Mouse (Mus musculus) right cerebral cortex, postnatal 25 days (tissue): ENCODE data around the gene Ptprt.
A peak's percentile ranks its signal among the peaks of the same experiment; 100 is the strongest.
"Not testable (repeated sequence)": the region's sequence is repeated elsewhere in the genome, so short reads cannot be mapped to it uniquely, and the experiment has no call there.

Experiments used
- DNase-seq: peaks from one replicate; pipeline ENCODE4 v3.0.0; 2022

Gene Ptprt

GRCm38 (mm10) chr2:162182621-162183475 is 478.1 kb downstream of the Ptprt start:
- peak; percentile 32 for DNase-seq

GRCm38 (mm10) chr2:162181826-162182225 is 479.1 kb downstream of the Ptprt start:
- DNase-seq, result no peak

GRCm38 (mm10) chr2:162172529-162172928 is 488.4 kb downstream of the Ptprt start:
- DNase-seq, result no peak

DNA sequence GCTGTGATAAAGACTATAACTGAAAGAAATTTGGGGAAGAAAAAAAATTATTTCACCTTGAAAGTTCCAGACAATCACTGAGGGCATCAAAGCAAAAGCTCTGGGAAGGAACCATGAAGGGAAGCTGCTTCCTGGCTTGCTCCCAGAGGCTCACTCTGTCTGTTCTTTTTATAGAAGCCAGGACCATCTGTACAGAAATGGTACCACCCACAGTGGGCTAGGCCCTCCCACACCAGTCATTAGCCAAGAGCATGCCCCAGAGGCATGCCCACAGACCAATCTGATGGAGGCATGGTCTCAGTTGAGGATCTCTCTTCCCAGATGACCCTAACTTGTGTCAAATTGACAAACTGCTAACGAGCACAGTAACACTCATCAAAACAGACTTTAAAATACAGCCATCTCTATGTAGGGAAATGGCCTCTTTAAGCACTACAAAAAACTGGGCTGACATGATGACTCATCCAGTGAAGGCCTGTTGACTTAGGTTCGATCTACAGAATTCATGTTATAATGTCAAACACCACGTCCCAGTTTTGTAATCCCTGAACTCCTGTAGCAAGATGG is 519.0 kb downstream of the Ptprt start:
- DNase-seq, result peak; percentile 21

DNA sequence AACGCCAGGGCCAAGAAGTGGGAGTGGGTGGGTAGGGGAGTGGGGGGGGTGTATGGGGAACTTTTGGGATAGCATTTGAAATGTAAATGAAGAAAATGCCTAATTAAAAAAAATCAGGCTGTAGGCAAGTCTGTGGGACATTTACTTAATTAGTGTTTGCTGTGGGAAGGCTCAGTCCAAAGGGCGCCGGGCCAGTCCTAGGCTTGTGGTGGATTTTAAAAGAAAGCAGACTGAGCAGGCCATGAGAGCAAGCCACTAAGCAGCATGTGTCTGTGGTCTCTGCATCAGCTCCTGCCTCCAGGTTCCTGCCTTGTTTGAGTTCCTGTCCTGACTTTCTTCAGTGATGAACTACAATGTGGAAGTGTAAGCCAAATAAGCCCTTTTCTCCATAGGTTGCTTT is 524.8 kb downstream of the Ptprt start:
- not testable (repeated sequence) for DNase-seq

- no peak for DNase-seq
Measured at GRCm38 (mm10) chr2:162131607-162132304, 529.2 kb downstream of the Ptprt start.

DNA sequence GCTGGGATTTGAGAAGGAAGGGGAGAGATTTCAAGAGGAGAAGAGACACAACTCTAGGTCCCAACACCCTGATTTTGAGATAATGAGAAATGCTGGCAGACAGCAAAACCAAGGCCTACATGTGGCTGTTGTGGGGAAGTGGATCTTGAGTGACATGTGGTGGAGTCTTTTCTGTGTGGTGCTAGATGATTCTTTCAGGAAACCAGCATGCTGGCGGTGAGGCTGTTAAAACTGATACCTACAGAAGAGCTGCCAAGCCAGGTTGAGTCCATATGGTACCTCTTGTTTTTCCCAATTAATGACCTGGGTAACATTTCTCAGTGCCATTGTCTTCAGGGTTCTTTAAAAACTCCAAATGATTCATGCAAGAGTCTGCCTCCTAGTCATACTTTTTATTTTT is 531.1 kb downstream of the Ptprt start:
- DNase-seq, result no peak

- DNase-seq, result no peak
Measured at GRCm38 (mm10) chr2:162118041-162118440, 542.9 kb downstream of the Ptprt start.

DNA sequence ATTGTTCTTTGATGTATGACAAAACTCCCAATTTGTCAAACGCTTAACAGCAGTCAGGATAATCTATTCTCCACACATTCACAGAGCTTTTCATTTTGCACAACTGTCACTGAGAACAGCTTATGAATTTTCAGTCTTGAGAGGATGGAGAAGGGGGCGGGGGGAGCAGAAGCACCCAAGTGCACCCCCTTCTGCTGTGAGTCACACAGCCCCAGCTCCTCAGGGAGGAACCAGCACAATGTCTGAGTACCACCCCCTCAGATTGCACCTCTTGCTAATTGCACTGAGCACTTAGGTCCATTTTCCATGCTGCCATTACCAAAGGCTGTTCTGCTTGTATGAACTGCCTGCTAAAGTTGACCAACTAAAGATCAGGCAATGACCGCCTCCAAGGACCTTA is 578.6 kb downstream of the Ptprt start:
- peak; percentile 43 for DNase-seq

- no peak for DNase-seq
Measured at GRCm38 (mm10) chr2:162080717-162081398, 580.1 kb downstream of the Ptprt start.

- DNase-seq, result no peak
Measured at GRCm38 (mm10) chr2:162078571-162079280, 582.2 kb downstream of the Ptprt start.

DNA sequence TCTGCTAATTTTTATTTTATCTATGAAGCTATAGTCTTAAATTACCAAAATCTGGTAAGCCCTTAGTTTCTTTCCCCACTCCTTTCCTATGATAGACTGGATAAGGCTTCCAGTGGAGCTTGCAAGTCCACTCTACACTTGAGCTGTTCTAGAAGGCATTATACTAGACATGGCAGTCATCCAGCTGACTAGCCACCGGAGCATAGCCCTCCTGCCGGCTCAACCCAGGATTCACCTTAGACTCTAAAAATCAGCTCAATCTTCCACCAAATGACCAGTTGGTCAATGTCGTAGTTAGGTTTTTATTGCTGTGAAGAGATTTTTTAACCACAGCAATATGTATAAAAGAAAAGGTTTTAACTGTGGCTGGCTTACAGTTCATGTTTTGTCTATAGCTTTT is 608.1 kb downstream of the Ptprt start:
- no peak for DNase-seq

- no peak for DNase-seq
Measured at GRCm38 (mm10) chr2:162050198-162050597, 610.7 kb downstream of the Ptprt start.

GRCm38 (mm10) chr2:162035615-162036014 is 625.3 kb downstream of the Ptprt start:
- no peak for DNase-seq

- no peak for DNase-seq
Measured at GRCm38 (mm10) chr2:162031636-162032035, 629.3 kb downstream of the Ptprt start.

DNA sequence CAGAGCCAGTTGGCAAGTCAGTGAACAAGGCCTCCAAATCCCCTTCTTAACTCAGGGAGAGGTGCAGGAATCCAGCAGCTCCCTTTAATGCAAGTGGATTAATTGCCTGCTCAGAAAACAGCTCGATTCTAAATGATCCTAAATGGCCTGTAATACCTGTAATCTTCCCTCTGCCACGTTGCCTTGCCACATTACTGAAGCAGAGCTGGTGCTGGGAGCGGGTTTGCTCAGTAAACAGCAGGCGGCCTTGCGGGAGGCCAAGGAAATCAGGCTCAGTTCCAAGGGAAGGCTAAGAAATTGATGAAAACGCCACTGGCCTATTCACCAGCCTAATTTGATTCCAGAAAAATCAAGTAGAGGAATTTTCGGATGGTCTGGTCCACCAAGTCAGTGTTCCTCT is 659.9 kb downstream of the Ptprt start:
- DNase-seq, result no peak

DNA sequence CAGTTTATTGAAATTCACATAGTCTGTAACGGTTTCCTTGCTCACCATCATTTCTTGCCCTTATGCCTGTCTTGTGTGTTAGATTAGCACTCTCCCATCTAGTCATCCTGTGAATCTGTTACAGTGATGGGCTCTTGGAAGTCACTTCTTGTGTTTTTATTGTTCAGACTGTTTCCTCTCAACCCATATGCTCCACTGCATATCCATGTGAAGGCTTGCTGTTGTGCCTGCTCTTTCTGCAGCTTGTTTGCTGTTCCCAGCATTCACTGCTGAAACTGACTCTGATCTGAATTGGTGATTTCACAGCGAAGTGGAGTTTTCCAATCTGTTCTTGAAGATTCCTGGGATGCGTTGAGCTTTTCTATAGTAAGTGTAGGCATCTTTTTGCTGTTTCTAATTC is 678.6 kb downstream of the Ptprt start:
- no peak for DNase-seq

DNA sequence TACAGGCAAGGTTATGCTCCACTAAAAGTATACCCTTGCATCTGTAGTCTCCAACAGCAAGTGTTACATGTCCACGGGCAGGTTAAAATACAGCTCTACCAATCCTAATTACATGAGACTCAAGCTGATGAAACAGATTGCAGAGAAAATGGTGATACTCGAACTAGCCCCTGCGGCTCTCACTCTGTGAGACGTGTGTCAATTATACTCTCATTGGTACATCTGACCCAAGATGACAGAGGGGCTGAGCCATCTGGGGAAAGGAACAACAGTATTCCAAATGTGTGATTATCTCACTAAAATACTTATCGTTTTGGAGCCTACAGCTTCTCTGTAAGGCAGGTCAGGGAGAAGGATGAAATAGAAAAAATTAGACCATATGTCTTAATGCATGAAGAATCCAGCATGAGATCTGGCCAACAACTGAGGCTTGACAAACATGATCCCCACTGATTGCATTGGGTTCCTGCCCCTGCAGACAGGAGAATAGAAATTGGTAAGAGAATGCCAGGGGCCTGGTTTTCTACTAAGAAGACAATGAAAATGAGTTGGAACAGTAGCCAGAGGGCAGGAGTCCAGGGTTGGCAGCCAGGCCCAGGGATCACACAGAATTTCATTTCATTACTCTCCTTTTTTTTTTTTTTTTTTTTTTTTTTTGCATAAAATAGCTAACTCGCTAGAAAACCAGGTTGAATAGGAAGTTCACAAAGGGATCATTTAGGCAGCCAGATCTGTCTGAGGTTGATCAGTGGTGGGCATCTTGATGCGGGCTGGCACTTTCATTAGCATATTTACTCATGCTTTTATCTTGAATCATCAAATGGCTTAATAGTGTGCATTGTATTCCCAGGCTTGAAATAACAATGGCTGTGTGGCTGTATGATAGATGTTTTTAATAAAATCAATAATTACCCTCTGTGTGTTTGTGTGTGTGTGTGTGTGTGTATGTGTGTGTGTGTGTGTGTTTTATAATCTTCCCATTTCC is 699.5 kb downstream of the Ptprt start:
- DNase-seq, result no peak

GRCm38 (mm10) chr2:161945424-161945823 is 715.5 kb downstream of the Ptprt start:
- DNase-seq, result peak; percentile 16

- no peak for DNase-seq
Measured at GRCm38 (mm10) chr2:161944689-161945088, 716.3 kb downstream of the Ptprt start.

GRCm38 (mm10) chr2:161941991-161942390 is 719.0 kb downstream of the Ptprt start:
- no peak for DNase-seq
